ENCODE assay signal across 43 mouse cellular contexts in the genomic region with DNA sequence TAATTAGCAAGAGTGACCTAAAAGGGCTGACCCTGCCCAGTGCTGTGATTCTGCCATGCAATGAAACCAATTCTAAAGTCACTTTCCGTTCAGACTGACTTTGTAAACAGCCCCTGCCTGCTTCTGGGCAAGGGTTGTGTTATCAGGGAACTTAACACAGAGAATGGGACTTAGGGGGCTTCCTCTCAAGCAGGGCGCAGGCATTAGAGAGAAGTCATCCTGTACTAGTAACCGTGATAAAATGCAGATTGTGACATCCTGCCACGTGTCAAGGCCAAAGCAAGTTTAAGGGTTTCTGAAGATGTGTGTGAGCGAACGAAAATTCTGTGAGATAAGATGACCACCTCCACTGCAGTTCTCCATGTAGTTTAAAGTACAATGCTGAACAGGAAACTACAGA. TPM values are rescaled to one million over a fixed set of nuclear protein-coding genes. Genes with fewer than 3 reads are reported as not detected.
"Had no signal": no experiment of that assay in that cellular context is flagged by ENCODE, and none has a peak within 500 bp of the region (broad histone marks: within the 10 kb centered on the region; RNA-seq: fewer than 3 reads in every experiment).

No protein-coding gene starts in this region.

- H3K4me3 ChIP-seq: heart, embryonic 10.5 days; heart, embryonic 12.5 days; heart, embryonic 13.5 days; heart, embryonic 15.5 days; hindbrain, embryonic 10.5 days; hindbrain, embryonic 12.5 days; hindbrain, embryonic 13.5 days; hindbrain, embryonic 15.5 days; intestine, embryonic 15.5 days; kidney, embryonic 15.5 days; layer of hippocampus, adult 2 months had no signal

- H3K4me1 ChIP-seq: heart, embryonic 15.5 days; hindbrain, embryonic 12.5 days; intestine, embryonic 15.5 days; kidney, embryonic 15.5 days had no signal

- DNase-seq: heart, postnatal 10 days; heart, postnatal 14 days; heart, postnatal 4 days; kidney, adult 11 months; kidney, adult 18-20 months; kidney, adult 2 months; kidney, adult 8-10 months; kidney, adult 9 months; kidney, postnatal 10 days; kidney, postnatal 14 days; kidney, postnatal 25 days; kidney, postnatal 36 days; kidney, postnatal 4 days; layer of hippocampus, adult 9-11 months; layer of hippocampus, postnatal 36 days had no signal

- H3K36me3 ChIP-seq: intestine, embryonic 15.5 days had no signal

- ATAC-seq: hindbrain, embryonic 16.5 days; hindbrain, postnatal 0 days; inflammation-experienced regulatory T-cells, adult 6 months; intestine, embryonic 15.5 days; intestine, embryonic 16.5 days; intestine, postnatal 0 days had no signal

- H3K9me3 ChIP-seq: heart, embryonic 10.5 days; heart, embryonic 12.5 days; heart, embryonic 13.5 days; heart, embryonic 15.5 days; hindbrain, embryonic 10.5 days; hindbrain, embryonic 12.5 days; hindbrain, embryonic 13.5 days; hindbrain, embryonic 15.5 days; intestine, embryonic 15.5 days; kidney, embryonic 15.5 days had no signal

- H3K4me2 ChIP-seq: heart, embryonic 11.5 days; heart, embryonic 12.5 days; heart, embryonic 13.5 days; heart, embryonic 15.5 days; hindbrain, embryonic 12.5 days; hindbrain, embryonic 13.5 days; hindbrain, embryonic 14.5 days; hindbrain, embryonic 15.5 days; intestine, embryonic 15.5 days; kidney, embryonic 15.5 days had no signal

- H3K27ac ChIP-seq: heart, embryonic 10.5 days; heart, embryonic 13.5 days; heart, embryonic 15.5 days; hindbrain, embryonic 10.5 days; hindbrain, embryonic 12.5 days; hindbrain, embryonic 13.5 days; hindbrain, embryonic 14.5 days; hindbrain, embryonic 15.5 days; hindbrain, postnatal 0 days; intestine, embryonic 15.5 days; kidney, embryonic 15.5 days; kidney, postnatal 0 days; layer of hippocampus, adult 2 months had no signal

- H3K9ac ChIP-seq: heart, embryonic 12.5 days; heart, embryonic 13.5 days; heart, embryonic 15.5 days; hindbrain, embryonic 12.5 days; hindbrain, embryonic 13.5 days; hindbrain, embryonic 14.5 days; hindbrain, embryonic 15.5 days; intestine, embryonic 15.5 days; kidney, embryonic 15.5 days had no signal

RNA-seq across cellular contexts. Expression of gene Gpr25, which starts 5.5 kb away (rescaled TPM):
- total RNA-seq: heart, postnatal 10 days; heart, postnatal 14 days; heart, postnatal 25 days; heart, postnatal 4 days; hematopoietic stem cell, adult 5-6 weeks had no signal
- polyA plus RNA-seq: heart, embryonic 10.5 days; heart, embryonic 11.5 days; heart, embryonic 12.5 days; heart, embryonic 13.5 days; heart, embryonic 14.5 days; heart, postnatal 0 days; hindbrain, embryonic 10.5 days; hindbrain, embryonic 11.5 days; hindbrain, embryonic 12.5 days; inflammation-experienced regulatory T-cells, adult 6 months; intestine, embryonic 14.5 days; intestine, embryonic 15.5 days; intestine, embryonic 16.5 days; intestine, postnatal 0 days; kidney, embryonic 14.5 days; kidney, embryonic 15.5 days; kidney, embryonic 16.5 days; kidney, postnatal 0 days had no signal

RNA-seq across cellular contexts. Expression of gene Inava, which starts 32.1 kb away (rescaled TPM):
- total RNA-seq: heart, postnatal 25 days; heart, postnatal 4 days; hematopoietic stem cell, adult 5-6 weeks had no signal
- polyA plus RNA-seq: heart, postnatal 0 days had no signal

RNA-seq across cellular contexts. Expression of gene Mroh3, which starts 53.5 kb away (rescaled TPM):
- total RNA-seq: heart, postnatal 10 days; heart, postnatal 14 days; heart, postnatal 25 days; heart, postnatal 4 days; hematopoietic stem cell, adult 5-6 weeks had no signal
- polyA plus RNA-seq: heart, embryonic 11.5 days; heart, embryonic 12.5 days; heart, embryonic 13.5 days; heart, embryonic 14.5 days; heart, embryonic 15.5 days; heart, embryonic 16.5 days; heart, postnatal 0 days; hindbrain, embryonic 13.5 days; hindbrain, embryonic 14.5 days; hindbrain, embryonic 15.5 days; hindbrain, embryonic 16.5 days; inflammation-experienced regulatory T-cells, adult 6 months; kidney, postnatal 0 days had no signal
